Mouse (Mus musculus) thymus, adult 2 months (tissue): ENCODE data around the gene AU022252. TPM values are rescaled to one million over a fixed set of nuclear protein-coding genes. Genes with fewer than 3 reads are reported as not detected.

Experiments
- DNase-seq: peaks from one replicate; pipeline ENCODE4 v3.0.0; 2021
- H3K27ac ChIP-seq: fragments of 200-500 bp; 2 replicates; pipeline ENCODE4 v1.5.1; 2012; ENCODE audit warnings: low read length, control low read depth; ENCODE audit not compliant: control insufficient read depth, insufficient read depth
- H3K27me3 ChIP-seq: fragments of 200-500 bp; 2 replicates; pipeline ENCODE4 v1.6.1; 2012; ENCODE audit warnings: mild to moderate bottlenecking, low read length, moderate library complexity, mixed read lengths; ENCODE audit not compliant: control insufficient read depth, insufficient read depth
- H3K36me3 ChIP-seq: fragments of 200-500 bp; 2 replicates; pipeline ENCODE4 v1.6.1; 2012; ENCODE audit warnings: mild to moderate bottlenecking, low read length, moderate library complexity; ENCODE audit not compliant: control insufficient read depth, insufficient read depth
- H3K4me1 ChIP-seq: fragments of 200-500 bp; replicated peaks from 2 replicates; pipeline ENCODE4 v1.6.1; 2012; ENCODE audit warnings: low read length; ENCODE audit not compliant: control insufficient read depth, insufficient read depth
- H3K4me3 ChIP-seq: fragments of 200-500 bp; 2 replicates; pipeline ENCODE4 v1.5.1; 2012; ENCODE audit warnings: mild to moderate bottlenecking, low read length, control low read depth, moderate library complexity; ENCODE audit not compliant: control insufficient read depth, insufficient read depth
- CTCF ChIP-seq: fragments of 200-500 bp; IDR thresholded peaks from 2 replicates; pipeline ENCODE4 v1.5.1; 2012; ENCODE audit warnings: mild to moderate bottlenecking, control low read depth, low read length, moderate library complexity, borderline replicate concordance; ENCODE audit not compliant: control insufficient read depth, poor library complexity, insufficient read depth; ENCODE audit errors: extremely low read depth
- POLR2A ChIP-seq: fragments of 200-500 bp; IDR thresholded peaks from 2 replicates; pipeline ENCODE4 v1.6.1; 2012; ENCODE audit warnings: mild to moderate bottlenecking, low read length, control low read depth, moderate library complexity; ENCODE audit not compliant: control insufficient read depth, poor library complexity, insufficient read depth; ENCODE audit errors: extremely low read depth
- WGBS: fragments of 180-500 bp; shearing (Covaris S2); methylation state at CpG from one replicate; pipeline ENCODE4 v1.1.7; 2018; 5-methylcytosine and 5-hydroxymethylcytosine counted together
- polyA plus RNA-seq: library from polyadenylated mRNA; depleted of rRNA; stranded (reverse); fragments of >200 nt; gene quantifications from 2 replicates; pipeline ENCODE4 v1.2.3, GENCODE M21; 2012

AU022252 gene
- polyA plus RNA-seq, 1 experiment = 9.6 TPM

DNA sequence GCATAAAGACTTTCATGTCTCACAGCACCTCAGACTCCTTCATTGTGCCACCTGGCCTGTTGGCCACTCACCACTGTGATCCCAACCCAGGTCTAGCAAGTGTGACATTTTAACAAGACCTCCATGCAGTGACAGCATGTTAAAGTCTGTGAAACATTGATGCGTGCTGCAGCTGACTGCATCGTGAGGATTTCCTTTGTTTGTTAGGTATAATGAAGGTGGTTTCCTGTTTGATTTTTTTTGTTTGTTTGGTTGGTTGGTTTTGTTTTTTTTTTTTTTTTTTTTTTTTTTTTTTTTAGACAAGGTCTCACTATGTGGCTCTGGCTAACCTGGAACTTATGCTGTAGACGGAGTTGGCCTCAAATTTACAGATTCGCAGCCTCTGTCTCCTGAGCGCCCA is 30.0 kb upstream of the AU022252 start:
- Histone ChIP-seq H3K36me3 (no peaks in the 10 kb centered on the region), H3K4me3 (no peak overlapping the region), H3K27ac (no peak overlapping the region), H3K27me3 (no peaks in the 10 kb centered on the region), H3K4me1 (peaks cover 4% of the 10 kb centered on the region)
- TF ChIP-seq CTCF (no peak), POLR2A (no peak)
- WGBS = 85% methylated on average over 5 of the region's 5 CpGs
- DNase-seq = no peak

DNA sequence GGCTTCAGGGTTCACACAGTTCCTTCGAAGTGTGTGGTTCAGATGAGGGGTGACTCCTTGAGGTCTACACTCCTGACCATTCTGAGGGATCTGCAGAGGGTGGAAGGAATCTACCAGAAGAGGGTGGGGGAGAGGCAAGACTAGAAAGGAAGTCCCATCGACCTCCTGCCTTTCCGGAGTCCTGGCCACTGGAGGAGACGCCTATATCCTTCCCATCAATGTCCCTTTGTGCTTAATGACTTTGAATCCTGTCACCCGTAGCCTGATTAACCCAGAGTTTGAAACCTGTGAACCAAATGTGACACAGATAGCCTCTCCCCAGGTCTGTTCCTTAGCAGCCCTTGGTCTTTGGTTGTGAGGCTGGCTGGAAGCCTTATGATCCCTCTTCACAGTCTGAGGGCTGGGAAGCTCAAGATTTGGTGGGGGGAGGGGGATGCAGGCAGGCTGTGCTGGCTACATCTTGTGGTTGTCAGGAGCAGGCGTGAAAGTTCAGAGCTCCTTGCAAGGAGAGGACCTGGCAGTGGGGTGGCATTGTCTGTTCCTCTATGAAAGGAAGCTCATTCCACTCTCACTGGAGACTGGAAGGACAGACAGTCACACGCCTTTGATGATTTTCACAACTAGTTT is 28.7 kb upstream of the AU022252 start:
- 56% methylated on average over 7 of the region's 7 CpGs for WGBS
- no peaks in the 10 kb centered on the region for H3K36me3 ChIP-seq
- TF ChIP-seq CTCF (no peak), POLR2A (no peak)
- peaks cover 5% of the 10 kb centered on the region for H3K4me1 ChIP-seq
- H3K4me3 ChIP-seq = no peak overlapping the region
- no peaks in the 10 kb centered on the region for H3K27me3 ChIP-seq
- no peak overlapping the region for H3K27ac ChIP-seq
- DNase-seq = no peak

DNA sequence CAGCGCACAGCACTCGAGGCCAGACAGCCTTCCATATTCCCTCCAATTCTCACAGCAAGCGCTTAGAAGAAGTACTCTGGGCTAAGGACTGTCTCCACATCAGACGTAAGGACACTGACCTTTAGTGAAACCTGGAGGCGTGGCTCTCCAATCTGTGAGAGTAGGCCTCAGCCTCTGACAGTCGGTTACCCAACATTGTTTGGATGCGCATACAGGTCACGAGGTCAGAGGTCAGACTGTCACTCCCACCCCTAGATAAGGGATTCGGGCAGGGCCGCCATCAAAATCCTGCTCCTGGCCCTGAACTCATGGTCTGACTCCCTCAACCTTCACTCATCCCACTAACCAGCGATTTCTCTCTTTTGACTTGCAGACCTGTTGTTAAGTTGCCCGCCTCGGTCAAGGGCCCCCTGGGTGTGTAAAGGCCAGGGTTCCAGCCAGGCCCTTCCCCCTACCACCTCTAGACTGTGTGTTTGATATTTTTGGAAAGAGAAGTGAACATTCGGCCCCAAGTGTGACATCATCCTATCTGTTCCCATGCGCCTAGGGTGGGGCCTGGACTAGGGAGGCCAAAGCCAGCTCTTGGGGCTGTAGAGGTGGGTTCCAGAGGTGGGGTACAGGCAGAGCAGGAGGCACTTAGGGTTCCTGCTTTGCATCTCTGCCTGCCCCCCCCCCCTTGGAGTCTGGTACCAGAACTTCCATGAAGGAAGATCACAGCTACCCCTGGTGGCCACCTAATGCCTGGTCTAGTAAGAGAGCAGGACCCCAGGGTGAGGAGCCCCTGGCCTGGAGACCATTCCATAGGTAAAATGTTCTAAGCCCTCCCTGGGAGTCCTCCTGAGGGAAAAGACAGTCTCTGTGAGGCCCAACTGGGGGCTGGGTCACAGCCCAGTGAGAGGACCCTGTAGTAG is 27.1 kb upstream of the AU022252 start:
- H3K27ac ChIP-seq = no peak overlapping the region
- WGBS = 96% methylated on average over 15 of the region's 15 CpGs
- DNase-seq = no peak
- peaks cover 5% of the 10 kb centered on the region for H3K4me1 ChIP-seq
- no peak for TF ChIP-seq CTCF
- TF ChIP-seq POLR2A = no peak
- no peaks in the 10 kb centered on the region for H3K27me3 ChIP-seq
- H3K4me3 ChIP-seq = no peak overlapping the region
- no peaks in the 10 kb centered on the region for H3K36me3 ChIP-seq

DNA sequence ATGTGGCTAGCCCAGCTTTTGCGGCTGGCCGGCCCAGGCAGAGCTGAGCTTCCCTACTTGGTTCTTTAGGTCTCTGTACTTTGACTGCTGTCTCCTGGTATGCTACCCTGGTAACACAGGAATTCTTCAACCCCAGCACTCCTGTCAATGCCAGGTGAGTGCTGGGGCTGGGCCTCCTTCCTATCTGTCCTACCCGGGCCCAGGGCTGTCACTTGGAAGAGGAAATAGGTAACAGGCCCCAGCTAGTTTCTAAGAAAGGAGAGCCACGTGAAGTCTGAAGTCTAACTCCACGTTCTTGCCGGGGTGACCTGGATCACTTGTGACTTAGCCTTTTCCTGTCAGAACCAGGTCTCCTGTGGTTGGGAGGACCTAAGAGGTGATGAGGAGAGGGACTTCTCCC is 24.6 kb upstream of the AU022252 start:
- 72% methylated on average over 6 of the region's 6 CpGs for WGBS
- Histone ChIP-seq H3K4me3 (no peak overlapping the region), H3K36me3 (no peaks in the 10 kb centered on the region), H3K27me3 (no peaks in the 10 kb centered on the region), H3K27ac (no peak overlapping the region), H3K4me1 (peaks cover 3% of the 10 kb centered on the region)
- TF ChIP-seq CTCF (no peak), POLR2A (no peak)
- DNase-seq = no peak

DNA sequence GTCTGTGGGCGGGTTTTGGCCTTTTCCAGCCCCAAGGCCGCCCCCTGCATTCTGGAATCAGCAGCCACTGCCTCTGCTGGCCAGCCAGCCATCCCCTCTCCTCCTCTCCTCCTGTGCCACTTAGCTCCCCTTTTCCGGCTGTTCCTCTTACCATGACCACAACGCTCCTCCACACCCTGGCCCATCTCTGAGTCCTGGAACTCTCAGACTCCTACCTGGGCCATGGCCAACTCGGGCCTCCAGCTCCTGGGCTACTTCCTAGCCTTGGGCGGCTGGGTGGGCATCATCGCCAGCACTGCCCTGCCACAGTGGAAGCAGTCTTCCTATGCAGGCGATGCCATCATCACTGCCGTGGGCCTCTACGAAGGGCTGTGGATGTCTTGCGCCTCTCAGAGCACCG is 22.8 kb upstream of the AU022252 start, which contains the start of gene Cldn19:
Gene Cldn19 (plus strand): TSS at position 64 of the 400 bp plus-strand sequence.
- H3K27me3 ChIP-seq = no peaks in the 10 kb centered on the region
- no peak for DNase-seq
- WGBS = 93% methylated on average over 12 of the region's 12 CpGs
- no peak for TF ChIP-seq CTCF
- TF ChIP-seq POLR2A = no peak
- no peaks in the 10 kb centered on the region for H3K36me3 ChIP-seq
- no peak within 1 kb of the TSS for H3K27ac ChIP-seq
- no peak within 1 kb of the TSS for H3K4me3 ChIP-seq
- peaks cover 3% of the 10 kb centered on the region for H3K4me1 ChIP-seq

DNA sequence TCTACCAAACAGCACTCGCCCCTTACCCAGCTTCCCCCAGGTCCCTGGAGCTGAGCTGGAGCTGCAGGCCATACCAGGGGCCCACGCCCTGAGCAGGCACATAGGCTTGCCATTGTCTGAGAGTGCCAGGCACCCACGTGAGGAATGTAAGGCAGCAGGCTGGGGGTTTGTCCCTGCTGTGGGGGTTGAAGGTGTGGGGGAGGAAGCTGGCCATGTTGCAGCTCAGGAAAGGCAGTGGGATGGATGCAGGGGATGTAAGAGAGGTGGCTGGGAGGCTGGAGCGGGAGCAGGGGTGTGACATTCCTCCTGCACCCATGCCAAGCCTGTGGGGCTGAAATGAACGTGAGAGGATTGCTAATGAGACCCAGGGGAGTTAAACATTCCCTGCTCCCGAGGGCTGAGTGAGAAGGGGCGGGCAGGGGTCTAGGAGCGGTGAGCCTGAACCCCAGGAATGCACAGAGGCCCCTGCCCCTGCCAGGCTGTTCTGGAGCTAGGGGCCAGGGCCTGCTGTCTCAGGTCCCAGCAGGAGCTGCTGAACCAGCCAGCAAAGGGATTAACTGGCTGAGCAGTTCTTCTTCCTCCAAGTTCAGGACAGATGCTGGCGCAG is 21.6 kb upstream of the AU022252 start:
- no peak for TF ChIP-seq CTCF
- no peak for TF ChIP-seq POLR2A
- Histone ChIP-seq H3K27me3 (no peaks in the 10 kb centered on the region), H3K27ac (no peak overlapping the region), H3K36me3 (no peaks in the 10 kb centered on the region), H3K4me3 (no peak overlapping the region), H3K4me1 (peaks cover 3% of the 10 kb centered on the region)
- 84% methylated on average over 9 of the region's 9 CpGs for WGBS
- no peak for DNase-seq
